Mouse (Mus musculus) activated CD4-positive, CD25-positive, alpha-beta regulatory T cell, adult 9 weeks (primary cell): ENCODE data around the gene Ntsr1. TPM values are rescaled to one million over a fixed set of nuclear protein-coding genes. Genes with fewer than 3 reads are reported as not detected.

Experiments
- polyA plus RNA-seq: library from polyadenylated mRNA; unstranded; fragments of 100-300 nt; shearing (Covaris generic); gene quantifications from one replicate; pipeline ENCODE4 v1.2.1, GENCODE M21; 2017

Ntsr1 gene
- polyA plus RNA-seq = not detected

GRCm38 (mm10) chr2:180499741-180500140, at the start of gene Ntsr1:
Gene Ntsr1 (plus strand): TSS chr2:180499976.

GRCm38 (mm10) chr2:180455723-180456698, 43.8 kb upstream of the Ntsr1 start, which contains the start of gene Slco4a1:
Gene Slco4a1 (plus strand): TSS chr2:180456245.

GRCm38 (mm10) chr2:180581002-180581401, 81.2 kb downstream of the Ntsr1 start, which contains the start of gene Mrgbp:
Gene Mrgbp (plus strand): TSS chr2:180581304.

GRCm38 (mm10) chr2:180589123-180589831, 89.5 kb downstream of the Ntsr1 start, which contains the start of gene Ogfr:
Gene Ogfr (plus strand): TSS chr2:180589245.

Other genes with a start within 250 kb of the Ntsr1 start
- gene Rps21, start 242.6 kb upstream of the Ntsr1 start, polyA plus RNA-seq = 785 TPM
- 1.9 TPM for gene Cables2, start 226.5 kb upstream of the Ntsr1 start, polyA plus RNA-seq
- 0.20 TPM for gene Rbbp8nl, start 210.1 kb upstream of the Ntsr1 start, polyA plus RNA-seq
- gene Gata5, start 165.3 kb upstream of the Ntsr1 start, polyA plus RNA-seq = not detected
- 1.3 TPM for gene Slco4a1, start 43.7 kb upstream of the Ntsr1 start, polyA plus RNA-seq
- gene Mrgbp, start 81.3 kb downstream of the Ntsr1 start, polyA plus RNA-seq = 51.1 TPM
- 89.0 TPM for gene Ogfr, start 89.3 kb downstream of the Ntsr1 start, polyA plus RNA-seq
- 2.3 TPM for gene Col9a3, start 97.8 kb downstream of the Ntsr1 start, polyA plus RNA-seq
- not detected for gene Tcfl5, start 142.7 kb downstream of the Ntsr1 start, polyA plus RNA-seq
- 78.7 TPM for gene Dido1, start 210.0 kb downstream of the Ntsr1 start, polyA plus RNA-seq
- 30.5 TPM for gene Gid8, start 210.1 kb downstream of the Ntsr1 start, polyA plus RNA-seq
- 81.8 TPM for gene Slc17a9, start 225.3 kb downstream of the Ntsr1 start, polyA plus RNA-seq